Mouse (Mus musculus) limb, embryonic 13.5 days (tissue): Measurements from ENCODE around the gene Apeh. TPM values are rescaled to one million over a fixed set of nuclear protein-coding genes. Genes with fewer than 3 reads are reported as not detected.
A peak's percentile ranks its signal among the peaks of the same experiment; 100 is the strongest.
"Not testable (repeated sequence)": the region's sequence is repeated elsewhere in the genome, so short reads cannot be mapped to it uniquely, and the experiment has no call there.

Source experiments
- ATAC-seq: fragments of 200-750 bp; cut with Nextera tagmentation; 2 replicates; pipeline ENCODE4 v1.8.0; 2017; ENCODE audit warnings: low read depth, moderate number of reproducible peaks, moderate TSS enrichment; ENCODE audit not compliant: low FRiP score
- H3K27ac ChIP-seq: fragments of 300-500 bp; sonication (generic); 2 replicates; pipeline ENCODE4 v1.5.1; 2015; ENCODE audit warnings: inconsistent platforms, mild to moderate bottlenecking, moderate library complexity
- H3K27me3 ChIP-seq: fragments of 300-500 bp; sonication (generic); 2 replicates; pipeline ENCODE4 v1.6.1; 2015; ENCODE audit warnings: mild to moderate bottlenecking, inconsistent platforms
- H3K36me3 ChIP-seq: fragments of 300-500 bp; sonication (generic); 2 replicates; pipeline ENCODE4 v1.6.1; 2015; ENCODE audit warnings: inconsistent platforms, mild to moderate bottlenecking, moderate library complexity
- H3K4me1 ChIP-seq: fragments of 300-500 bp; sonication (generic); 2 replicates; pipeline ENCODE4 v1.6.1; 2015; ENCODE audit warnings: inconsistent platforms
- H3K4me2 ChIP-seq: fragments of 300-500 bp; sonication (generic); replicated peaks from 2 replicates; pipeline ENCODE4 v1.6.1; 2015; ENCODE audit warnings: inconsistent platforms, mild to moderate bottlenecking, moderate library complexity
- H3K4me3 ChIP-seq: fragments of 300-500 bp; sonication (generic); 2 replicates; pipeline ENCODE4 v1.5.1; 2015; ENCODE audit warnings: moderate library complexity, mild to moderate bottlenecking, inconsistent platforms
- H3K9ac ChIP-seq: fragments of 300-500 bp; sonication (generic); 2 replicates; pipeline ENCODE4 v1.6.1; 2015; ENCODE audit warnings: mild to moderate bottlenecking, inconsistent platforms
- H3K9me3 ChIP-seq: fragments of 300-500 bp; sonication (generic); 2 replicates; pipeline ENCODE4 v1.6.1; 2016; ENCODE audit warnings: inconsistent platforms
- WGBS: fragments of 180-500 bp; shearing (Covaris S2); methylation state at CpG from one replicate; pipeline ENCODE4 v1.1.7; 2015; 5-methylcytosine and 5-hydroxymethylcytosine counted together
- polyA plus RNA-seq: library from polyadenylated mRNA; unstranded; fragments of >200 nt; fragmentation: Nextera tagmentation; extraction: Ambion mirVana; gene quantifications from 2 replicates; pipeline ENCODE4 v1.2.1, GENCODE M21; 2015

Apeh gene
- polyA plus RNA-seq: 42.5 and 47.3 TPM in 2 replicates

- peak within 1 kb of the TSS; percentile 83 for H3K9ac ChIP-seq
- H3K4me3 ChIP-seq: peak within 1 kb of the TSS; percentile 69
- no peaks in the 10 kb centered on the region for H3K27me3 ChIP-seq
- H3K36me3 ChIP-seq: peaks cover 35% of the 10 kb centered on the region
- peak within 1 kb of the TSS; percentile 99 for H3K4me2 ChIP-seq
- ATAC-seq: peak; percentile 90
- H3K9me3 ChIP-seq: no peaks in the 10 kb centered on the region
- H3K4me1 ChIP-seq: peaks cover 29% of the 10 kb centered on the region
- under 1% methylated on average over 52 of the region's 52 CpGs for WGBS
- H3K27ac ChIP-seq: peak within 1 kb of the TSS; percentile 81
These were observed at the start of gene Apeh for GRCm38 (mm10) chr9:108094184-108094941. Apeh (minus strand) TSS chr9:108094606.

- Histone ChIP-seq H3K9ac (no peak overlapping the region), H3K4me1 (no peaks in the 10 kb centered on the region), H3K27ac (no peak overlapping the region), H3K4me2 (no peak overlapping the region), H3K9me3 (no peaks in the 10 kb centered on the region), H3K27me3 (no peaks in the 10 kb centered on the region), H3K36me3 (no peaks in the 10 kb centered on the region), H3K4me3 (no peak overlapping the region)
- 90% methylated on average over 2 of the region's 2 CpGs for WGBS
- ATAC-seq: no peak
These were observed 49.1 kb upstream of the Apeh start for GRCm38 (mm10) chr9:108143470-108143869.

- no peaks in the 10 kb centered on the region for H3K27me3 ChIP-seq
- no peak overlapping the region for H3K4me2 ChIP-seq
- no peak overlapping the region for H3K9ac ChIP-seq
- H3K36me3 ChIP-seq: no peaks in the 10 kb centered on the region
- no peak overlapping the region for H3K27ac ChIP-seq
- 88% methylated on average over 10 of the region's 10 CpGs for whole genome bisulfite sequencing
- no peak for ATAC-seq
- peaks cover 17% of the 10 kb centered on the region for H3K4me1 ChIP-seq
- H3K4me3 ChIP-seq: no peak overlapping the region
- no peaks in the 10 kb centered on the region for H3K9me3 ChIP-seq
These were observed 47.0 kb upstream of the Apeh start for GRCm38 (mm10) chr9:108141387-108141786.

- WGBS: 76% methylated on average over 7 of the region's 7 CpGs
- Histone ChIP-seq H3K4me2 (no peak overlapping the region), H3K4me1 (peaks cover 17% of the 10 kb centered on the region), H3K9me3 (no peaks in the 10 kb centered on the region), H3K27ac (no peak overlapping the region), H3K4me3 (no peak overlapping the region), H3K36me3 (no peaks in the 10 kb centered on the region), H3K27me3 (no peaks in the 10 kb centered on the region), H3K9ac (no peak overlapping the region)
- no peak for ATAC-seq
These were observed 45.7 kb upstream of the Apeh start for GRCm38 (mm10) chr9:108139963-108140695.

- H3K9ac ChIP-seq: no peak overlapping the region
- WGBS: 83% methylated on average over 17 of the region's 17 CpGs
These were observed 45.0 kb upstream of the Apeh start for GRCm38 (mm10) chr9:108139169-108139962.

GRCm38 (mm10) chr9:108138118-108138517, 43.7 kb upstream of the Apeh start:
- no peak for ATAC-seq
- H3K9ac ChIP-seq: no peak overlapping the region
- H3K4me3 ChIP-seq: no peak overlapping the region
- peaks cover 17% of the 10 kb centered on the region for H3K4me1 ChIP-seq
- no peaks in the 10 kb centered on the region for H3K9me3 ChIP-seq
- WGBS: 75% methylated on average over 6 of the region's 6 CpGs
- no peak overlapping the region for H3K4me2 ChIP-seq
- no peaks in the 10 kb centered on the region for H3K36me3 ChIP-seq
- H3K27me3 ChIP-seq: no peaks in the 10 kb centered on the region
- no peak overlapping the region for H3K27ac ChIP-seq

More at GRCm38 (mm10) chr9:108139169-108139962, 45.0 kb upstream of the Apeh start:
- Histone ChIP-seq H3K27ac (no peak overlapping the region), H3K36me3 (no peaks in the 10 kb centered on the region), H3K4me1 (peaks cover 17% of the 10 kb centered on the region), H3K4me3 (no peak overlapping the region), H3K4me2 (no peak overlapping the region), H3K9me3 (no peaks in the 10 kb centered on the region), H3K27me3 (no peaks in the 10 kb centered on the region)
- ATAC-seq: no peak

- 6% methylated on average over 17 of the region's 17 CpGs for WGBS
- peak overlapping the region; percentile 50 for H3K4me2 ChIP-seq
- H3K9me3 ChIP-seq: no peaks in the 10 kb centered on the region
- H3K4me3 ChIP-seq: 0 out of 2 replicates have a peak overlapping the region, but pooled peaks have one; percentile 3
- 0 out of 2 replicates have a peak overlapping the region, but pooled peaks have one; percentile 0 for H3K9ac ChIP-seq
- ATAC-seq: peak; percentile 82
- no peaks in the 10 kb centered on the region for H3K27me3 ChIP-seq
- peaks cover 17% of the 10 kb centered on the region for H3K4me1 ChIP-seq
- no peaks in the 10 kb centered on the region for H3K36me3 ChIP-seq
- peak overlapping the region; percentile 58; the same call in 1 of the 2 replicates for H3K27ac ChIP-seq
These were observed 43.1 kb upstream of the Apeh start for GRCm38 (mm10) chr9:108137523-108137922.

GRCm38 (mm10) chr9:108136930-108137462, 42.6 kb upstream of the Apeh start:
- Histone ChIP-seq H3K27me3 (no peaks in the 10 kb centered on the region), H3K9me3 (no peaks in the 10 kb centered on the region), H3K4me2 (peak overlapping the region; percentile 50), H3K9ac (no peak overlapping the region), H3K36me3 (no peaks in the 10 kb centered on the region), H3K4me3 (0 out of 2 replicates have a peak overlapping the region, but pooled peaks have one; percentile 3), H3K4me1 (peaks cover 17% of the 10 kb centered on the region), H3K27ac (peak overlapping the region; percentile 58)
- 51% methylated on average over 6 of the region's 6 CpGs for WGBS
- ATAC-seq: 0 out of 2 replicates have a peak, but pooled peaks have one; percentile 57

- Histone ChIP-seq H3K27me3 (no peaks in the 10 kb centered on the region), H3K4me2 (no peak overlapping the region), H3K36me3 (no peaks in the 10 kb centered on the region), H3K27ac (no peak overlapping the region), H3K4me3 (no peak overlapping the region), H3K9me3 (no peaks in the 10 kb centered on the region), H3K9ac (no peak overlapping the region), H3K4me1 (peaks cover 17% of the 10 kb centered on the region)
- 39% methylated on average over 1 of the region's 1 CpGs for WGBS
- ATAC-seq: no peak
These were observed 41.8 kb upstream of the Apeh start for GRCm38 (mm10) chr9:108136225-108136624.

- not testable (repeated sequence) for H3K9me3 ChIP-seq, H3K27me3 ChIP-seq, H3K4me3 ChIP-seq, H3K36me3 ChIP-seq, ATAC-seq, H3K9ac ChIP-seq, H3K27ac ChIP-seq, H3K4me2 ChIP-seq
- H3K4me1 ChIP-seq: peaks cover 17% of the 10 kb centered on the region
- WGBS: 94% methylated on average over 3 of the region's 3 CpGs
These were observed 41.3 kb upstream of the Apeh start for GRCm38 (mm10) chr9:108135679-108136078.

GRCm38 (mm10) chr9:108133478-108133877, 39.1 kb upstream of the Apeh start:
- Histone ChIP-seq H3K27me3 (no peaks in the 10 kb centered on the region), H3K36me3 (no peaks in the 10 kb centered on the region), H3K27ac (no peak overlapping the region), H3K9ac (no peak overlapping the region), H3K9me3 (no peaks in the 10 kb centered on the region), H3K4me2 (no peak overlapping the region), H3K4me1 (peaks cover 17% of the 10 kb centered on the region), H3K4me3 (no peak overlapping the region)
- WGBS: 46% methylated on average over 1 of the region's 1 CpGs
- no peak for ATAC-seq
